Mouse (Mus musculus) heart, embryonic 14.5 days (tissue): ENCODE measurements around the gene Havcr1. TPM values are rescaled to one million over a fixed set of nuclear protein-coding genes. Genes with fewer than 3 reads are reported as not detected.
"Not testable (repeated sequence)": the region's sequence is repeated elsewhere in the genome, so short reads cannot be mapped to it uniquely, and the experiment has no call there.

Experiments used
- ATAC-seq: fragments of 200-750 bp; cut with Nextera tagmentation; 2 replicates; pipeline ENCODE4 v1.8.0; 2017; ENCODE audit warnings: low read depth, moderate TSS enrichment; ENCODE audit not compliant: insufficient number of reproducible peaks, insufficient read depth, low FRiP score
- H3K27ac ChIP-seq, 2 experiments: fragments of 200-500 bp in 1 of 2; fragments of 300-500 bp in 1 of 2; sonication (generic) in 1 of 2; replicated peaks in 1 of 2; 2 replicates each; pipeline ENCODE4 v1.5.1; 2012 to 2014; ENCODE audit warnings: low read depth in 2 of 2, low read length in 2 of 2, control low read depth in 1 of 2, mild to moderate bottlenecking in 1 of 2, mixed read lengths in 1 of 2; ENCODE audit not compliant: control insufficient read depth in 1 of 2, insufficient read depth in 1 of 2
- H3K27me3 ChIP-seq: fragments of 300-500 bp; sonication (generic); 2 replicates; pipeline ENCODE4 v1.6.1; 2014; ENCODE audit warnings: mild to moderate bottlenecking, low read length, control low read depth; ENCODE audit not compliant: control insufficient read depth, insufficient read depth
- H3K36me3 ChIP-seq: fragments of 300-500 bp; sonication (generic); 2 replicates; pipeline ENCODE4 v1.6.1; 2014; ENCODE audit warnings: mild to moderate bottlenecking, control low read depth, low read length, mixed read lengths; ENCODE audit not compliant: control insufficient read depth, insufficient read depth
- H3K4me1 ChIP-seq, 2 experiments: fragments of 200-500 bp in 1 of 2; fragments of 300-500 bp in 1 of 2; sonication (generic) in 1 of 2; 2 replicates each; pipeline ENCODE4 v1.6.1; 2012 to 2014; ENCODE audit warnings: low read length in 2 of 2, control low read depth in 1 of 2, mixed read lengths in 1 of 2; ENCODE audit not compliant: control insufficient read depth in 2 of 2, insufficient read depth in 2 of 2
- H3K4me2 ChIP-seq: fragments of 300-500 bp; sonication (generic); 2 replicates; pipeline ENCODE4 v1.6.1; 2014; ENCODE audit warnings: mild to moderate bottlenecking, low read length
- H3K4me3 ChIP-seq, 2 experiments: fragments of 200-500 bp in 1 of 2; fragments of 300-500 bp in 1 of 2; sonication (generic) in 1 of 2; 2 replicates each; pipeline ENCODE4 v1.5.1; 2012 to 2014; ENCODE audit warnings: low read length in 2 of 2, mild to moderate bottlenecking in 2 of 2, control low read depth in 1 of 2, low read depth in 1 of 2, moderate library complexity in 1 of 2; ENCODE audit not compliant: control insufficient read depth in 1 of 2, insufficient read depth in 1 of 2
- H3K9ac ChIP-seq: fragments of 300-500 bp; sonication (generic); 2 replicates; pipeline ENCODE4 v1.6.1; 2014; ENCODE audit warnings: mild to moderate bottlenecking, low read length
- H3K9me3 ChIP-seq: fragments of 300-500 bp; sonication (generic); 2 replicates; pipeline ENCODE4 v1.6.1; 2016; ENCODE audit warnings: low read length, control low read depth; ENCODE audit not compliant: control insufficient read depth
- WGBS: fragments of 180-500 bp; shearing (Covaris S2); extraction: QIAGEN DNeasy Blood & Tissue Kit; methylation state at CpG from one replicate; pipeline ENCODE4 v1.1.7; 2014; 5-methylcytosine and 5-hydroxymethylcytosine counted together
- polyA plus RNA-seq: library from polyadenylated mRNA; unstranded; fragments of >200 nt; fragmentation: Nextera tagmentation; extraction: Ambion mirVana; gene quantifications from 2 replicates; pipeline ENCODE4 v1.2.1, GENCODE M21; 2014

Gene Havcr1
- polyA plus RNA-seq, 1 experiment from 2014 or later: not detected

- H3K27ac ChIP-seq: no peak overlapping the region
- no peaks in the 10 kb centered on the region for H3K36me3 ChIP-seq
- H3K9ac ChIP-seq: no peak overlapping the region
- 90% methylated on average over 4 of the region's 4 CpGs for WGBS
- no peak overlapping the region for H3K4me2 ChIP-seq
- no peaks in the 10 kb centered on the region for H3K4me1 ChIP-seq
- no peak for ATAC-seq
- no peaks in the 10 kb centered on the region for H3K9me3 ChIP-seq
- H3K4me3 ChIP-seq: no peak overlapping the region
- no peaks in the 10 kb centered on the region for H3K27me3 ChIP-seq
These were observed 19.8 kb downstream of the Havcr1 start for GRCm38 (mm10) chr11:46754669-46755068.

GRCm38 (mm10) chr11:46755714-46756113 lies 20.8 kb downstream of the Havcr1 start:
- not testable (repeated sequence) for H3K4me2 ChIP-seq, H3K4me1 ChIP-seq, H3K36me3 ChIP-seq, H3K4me3 ChIP-seq, ATAC-seq, H3K9me3 ChIP-seq, H3K27me3 ChIP-seq, H3K27ac ChIP-seq, H3K9ac ChIP-seq
- WGBS: 86% methylated on average over 6 of the region's 6 CpGs

GRCm38 (mm10) chr11:46776879-46777278 lies 42.0 kb downstream of the Havcr1 start:
- H3K4me3 ChIP-seq: no peak overlapping the region
- no peaks in the 10 kb centered on the region for H3K4me1 ChIP-seq
- 66% methylated on average over 3 of the region's 3 CpGs for WGBS
- ATAC-seq: no peak
- no peak overlapping the region for H3K9ac ChIP-seq
- no peak overlapping the region for H3K27ac ChIP-seq
- H3K36me3 ChIP-seq: no peaks in the 10 kb centered on the region
- H3K27me3 ChIP-seq: no peaks in the 10 kb centered on the region
- H3K4me2 ChIP-seq: no peak overlapping the region
- no peaks in the 10 kb centered on the region for H3K9me3 ChIP-seq

DNA sequence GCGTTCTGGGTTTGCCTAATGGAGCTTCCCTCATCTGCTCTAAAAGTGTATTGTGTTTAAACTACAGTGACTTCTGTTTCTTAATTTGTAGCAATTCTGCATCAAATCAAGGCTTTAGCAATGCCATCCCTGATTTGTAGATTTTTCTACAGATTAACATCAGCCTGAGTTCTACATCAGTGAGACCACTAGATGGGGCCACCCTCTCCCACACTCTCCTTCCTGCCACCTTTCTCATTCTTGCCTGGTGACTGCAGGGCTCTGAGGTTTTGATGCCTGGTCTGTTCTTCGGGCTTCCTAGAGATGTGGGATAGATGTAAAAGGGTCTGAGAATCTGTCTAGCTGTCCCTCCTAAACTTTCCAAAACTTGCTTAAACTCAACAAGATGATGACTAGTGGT lies 44.9 kb downstream of the Havcr1 start:
- H3K4me3 ChIP-seq: no peak overlapping the region
- H3K27me3 ChIP-seq: no peaks in the 10 kb centered on the region
- no peak overlapping the region for H3K9ac ChIP-seq
- no peaks in the 10 kb centered on the region for H3K4me1 ChIP-seq
- no peak overlapping the region for H3K4me2 ChIP-seq
- H3K27ac ChIP-seq: no peak overlapping the region
- WGBS: 75% methylated on average over 2 of the region's 2 CpGs
- no peaks in the 10 kb centered on the region for H3K9me3 ChIP-seq
- H3K36me3 ChIP-seq: no peaks in the 10 kb centered on the region
- no peak for ATAC-seq

- Histone ChIP-seq H3K4me3 (no peak overlapping the region), H3K36me3 (no peaks in the 10 kb centered on the region), H3K4me1 (no peaks in the 10 kb centered on the region), H3K4me2 (no peak overlapping the region), H3K9ac (no peak overlapping the region), H3K27ac (no peak overlapping the region), H3K27me3 (no peaks in the 10 kb centered on the region), H3K9me3 (0 out of 2 replicates have a peak, but pooled peaks cover 3% of the 10 kb centered on the region)
- no peak for ATAC-seq
- 76% methylated on average over 2 of the region's 2 CpGs for WGBS
These were observed 69.6 kb downstream of the Havcr1 start for GRCm38 (mm10) chr11:46804440-46804839.

DNA sequence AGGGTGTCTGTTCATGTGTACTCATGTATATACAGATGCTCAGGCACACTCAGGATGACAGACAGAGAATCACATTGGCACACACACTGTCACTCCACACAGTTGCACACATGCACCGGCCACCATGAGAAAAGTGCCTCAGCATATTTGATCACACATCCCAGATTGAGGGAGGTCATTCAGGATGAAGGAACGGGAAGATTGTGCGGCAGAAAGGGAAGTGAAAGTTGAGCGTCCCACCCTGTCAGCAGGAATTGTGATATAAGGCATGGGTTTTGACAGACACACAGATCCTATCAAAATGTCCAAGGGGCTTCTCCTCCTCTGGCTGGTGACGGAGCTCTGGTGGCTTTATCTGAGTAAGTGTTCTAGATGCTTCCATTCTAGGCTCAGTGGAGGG lies 75.6 kb downstream of the Havcr1 start, which contains the start of gene Timd4:
Gene Timd4, plus strand, starts transcription at position 290 of the 400 bp plus-strand sequence.
- no peaks in the 10 kb centered on the region for H3K36me3 ChIP-seq
- H3K9me3 ChIP-seq: 0 out of 2 replicates have a peak, but pooled peaks cover 3% of the 10 kb centered on the region
- H3K27me3 ChIP-seq: no peaks in the 10 kb centered on the region
- no peak within 1 kb of the TSS for H3K4me2 ChIP-seq
- no peak for ATAC-seq
- H3K9ac ChIP-seq: no peak within 1 kb of the TSS
- H3K4me3 ChIP-seq: no peak within 1 kb of the TSS
- no peaks in the 10 kb centered on the region for H3K4me1 ChIP-seq
- no peak within 1 kb of the TSS for H3K27ac ChIP-seq
- WGBS: 66% methylated on average over 5 of the region's 5 CpGs

GRCm38 (mm10) chr11:46817692-46818091 lies 82.8 kb downstream of the Havcr1 start:
- Histone ChIP-seq H3K9ac (no peak overlapping the region), H3K36me3 (no peaks in the 10 kb centered on the region), H3K4me2 (no peak overlapping the region), H3K4me1 (no peaks in the 10 kb centered on the region), H3K27me3 (no peaks in the 10 kb centered on the region), H3K27ac (no peak overlapping the region), H3K9me3 (no peaks in the 10 kb centered on the region), H3K4me3 (no peak overlapping the region)
- 80% methylated on average over 5 of the region's 5 CpGs for WGBS
- no peak for ATAC-seq

GRCm38 (mm10) chr11:46819930-46820329 lies 85.0 kb downstream of the Havcr1 start:
- H3K27me3 ChIP-seq: no peaks in the 10 kb centered on the region
- H3K4me2 ChIP-seq: no peak overlapping the region
- no peak for ATAC-seq
- H3K9ac ChIP-seq: no peak overlapping the region
- H3K4me1 ChIP-seq: no peaks in the 10 kb centered on the region
- no peak overlapping the region for H3K4me3 ChIP-seq
- no peak overlapping the region for H3K27ac ChIP-seq
- WGBS: 19% methylated on average over 4 of the region's 4 CpGs
- no peaks in the 10 kb centered on the region for H3K36me3 ChIP-seq
- H3K9me3 ChIP-seq: no peaks in the 10 kb centered on the region
